Mouse (Mus musculus): ENCODE measurements around the gene Fnbp1l.

The Fnbp1l gene

DNA sequence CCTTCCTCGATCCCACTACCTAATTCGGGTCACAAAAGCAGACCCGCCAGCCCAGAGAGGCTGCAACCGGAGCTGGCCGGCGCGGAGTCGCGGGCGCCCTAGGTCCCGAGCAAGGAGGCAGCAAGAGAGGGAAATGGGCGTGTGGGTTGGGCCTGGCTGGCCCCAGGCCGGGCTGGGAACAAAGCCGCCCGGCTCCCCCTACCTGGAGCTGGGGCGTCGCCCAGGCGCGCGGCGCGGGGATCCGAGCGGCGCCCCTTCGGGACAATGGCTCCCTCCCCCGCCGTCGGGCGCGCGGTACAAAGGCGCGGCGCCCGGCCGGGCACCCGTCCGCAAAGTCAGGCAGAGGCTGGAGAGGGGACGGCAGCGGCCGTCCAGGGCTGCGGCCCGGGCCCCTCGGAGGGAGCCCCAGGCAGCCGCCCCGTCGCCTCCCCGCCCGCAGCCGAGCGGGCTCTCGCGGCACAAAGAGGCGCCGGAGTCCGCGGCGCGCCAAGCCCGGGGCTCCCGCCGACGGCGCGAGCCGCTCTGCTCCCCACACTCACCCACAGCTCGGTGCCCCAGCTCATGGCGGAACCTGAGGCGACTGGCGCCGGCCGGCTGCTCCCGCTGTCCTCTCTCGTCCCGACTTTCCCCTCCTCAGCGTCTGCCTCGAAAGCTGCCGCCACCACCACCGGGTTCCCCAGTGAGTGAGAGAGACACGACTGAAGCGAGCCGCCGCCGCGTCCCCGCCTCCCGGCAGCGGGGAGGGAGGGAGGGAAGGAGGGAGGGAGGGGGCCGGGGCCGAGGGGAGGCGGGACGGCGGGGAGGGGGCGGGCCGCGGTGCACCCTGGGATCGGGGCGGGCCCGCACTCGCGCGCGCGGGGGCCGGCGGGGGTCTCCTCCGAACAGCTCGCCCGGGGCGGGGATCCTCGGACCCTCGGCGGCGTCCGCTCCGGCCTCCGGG is at the start of gene Fnbp1l:
Gene Fnbp1l, minus strand, starts transcription at position 725 of the 940 bp plus-strand sequence.
- DNase-seq (ENCODE audit: low spot score in 2 of 2), result peak; percentile 72 to 74

DNA sequence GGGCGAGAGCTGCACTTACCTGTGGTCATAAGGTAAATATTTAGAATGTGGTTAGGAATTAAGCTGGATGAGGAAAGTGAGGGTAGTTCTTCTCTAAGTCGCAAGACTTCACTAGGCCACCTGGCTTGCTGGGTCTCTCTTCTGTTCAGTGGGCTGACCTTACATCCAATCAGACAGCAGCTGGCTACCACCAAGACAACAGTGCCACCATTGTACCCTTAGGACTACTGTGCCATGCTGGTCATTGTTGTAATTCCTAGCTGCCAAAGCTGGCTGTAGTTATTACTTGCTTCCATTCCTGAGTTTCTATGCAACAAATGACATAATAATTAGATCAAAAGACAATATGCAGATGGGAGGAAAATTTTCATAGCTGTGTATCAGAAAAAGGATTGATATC is 41.3 kb upstream of the Fnbp1l start:
- DNase-seq (ENCODE audit: low spot score in 2 of 2), result no peak

DNA sequence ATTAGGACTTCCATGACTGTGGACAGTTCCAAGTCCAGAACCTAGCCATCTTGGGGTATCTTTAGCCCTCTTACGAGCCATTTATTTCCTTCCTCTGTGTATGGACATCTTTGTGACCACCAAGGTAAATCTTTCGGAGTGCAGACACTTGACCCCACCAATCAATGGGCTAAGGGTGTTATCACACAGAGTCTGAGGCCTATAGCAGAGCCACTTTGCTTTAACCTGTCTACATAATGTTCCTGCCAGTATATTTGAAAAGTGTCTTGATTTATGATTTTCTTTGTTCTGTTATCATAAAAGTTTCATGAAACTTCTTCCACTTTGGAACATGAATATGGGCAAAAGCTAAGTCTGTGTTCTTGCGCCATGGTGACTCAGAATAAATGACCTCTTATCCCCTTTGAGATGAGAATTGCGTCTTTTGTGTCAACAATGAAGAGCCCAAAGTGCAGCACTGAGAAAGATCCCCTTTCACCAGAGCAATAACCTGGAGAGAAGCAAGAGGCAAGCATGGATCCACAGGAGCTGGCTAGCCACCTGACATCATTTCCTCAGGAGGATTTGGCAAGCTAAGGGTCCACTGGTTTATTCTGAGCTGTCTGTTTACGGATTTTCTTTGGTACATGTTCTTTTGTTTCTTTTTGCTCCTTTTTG is 39.9 kb upstream of the Fnbp1l start:
- no peak for DNase-seq (ENCODE audit: low spot score in 2 of 2)

GRCm38 (mm10) chr3:122647195-122647837 is 27.8 kb upstream of the Fnbp1l start:
- DNase-seq (ENCODE audit: low spot score in 2 of 2), result no peak

DNA sequence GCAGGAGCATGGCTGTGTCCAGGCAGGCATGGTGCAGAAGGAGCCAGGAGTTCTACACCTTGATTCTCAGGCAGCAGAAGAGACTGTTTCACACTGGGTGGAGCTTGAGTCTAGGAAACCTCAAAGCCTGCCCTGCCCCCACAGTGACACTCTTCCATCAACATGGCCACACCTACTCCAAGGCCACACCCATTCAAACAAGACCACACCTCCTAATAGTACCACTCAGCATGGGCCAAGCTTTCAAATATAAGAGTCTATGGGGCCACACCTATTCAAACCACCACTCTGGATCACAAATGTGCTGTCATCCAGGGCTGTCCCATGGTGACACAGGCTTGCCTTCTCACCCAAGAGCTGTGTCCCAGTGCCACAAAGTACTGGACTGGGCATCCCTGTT is 20.8 kb upstream of the Fnbp1l start:
- no peak for DNase-seq (ENCODE audit: low spot score in 2 of 2)

GRCm38 (mm10) chr3:122639197-122639475 is 19.6 kb upstream of the Fnbp1l start:
- no peak for DNase-seq (ENCODE audit: low spot score in 2 of 2)

- DNase-seq (ENCODE audit: low spot score in 2 of 2), result peak; percentile 88 to 93
Measured at GRCm38 (mm10) chr3:122638329-122639196, 19.0 kb upstream of the Fnbp1l start.

DNA sequence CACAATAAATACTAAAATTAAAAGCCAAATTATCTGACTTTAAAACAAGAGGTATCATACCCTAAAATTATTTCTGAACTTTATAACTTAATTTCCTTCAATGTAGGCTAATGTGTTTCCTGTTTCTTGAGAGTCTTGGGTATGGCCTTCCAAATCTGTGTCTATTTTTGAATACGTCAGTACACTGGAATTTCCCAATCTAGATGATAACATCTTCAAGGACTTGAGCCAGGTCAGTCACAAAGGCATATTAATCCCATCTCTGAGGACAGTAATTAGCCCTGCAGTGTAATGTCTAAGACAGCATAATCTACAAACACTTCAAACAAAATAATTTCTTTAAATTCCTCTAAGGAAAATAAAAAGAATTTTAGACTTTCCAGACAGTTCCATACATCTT is 17.8 kb upstream of the Fnbp1l start:
- no peak for DNase-seq (ENCODE audit: low spot score in 2 of 2)

- DNase-seq (ENCODE audit: low spot score in 2 of 2), result no peak
Measured at GRCm38 (mm10) chr3:122635246-122635645, 15.7 kb upstream of the Fnbp1l start.

- no peak for DNase-seq (ENCODE audit: low spot score in 2 of 2)
Measured at GRCm38 (mm10) chr3:122629580-122629979, 10.1 kb upstream of the Fnbp1l start.

DNA sequence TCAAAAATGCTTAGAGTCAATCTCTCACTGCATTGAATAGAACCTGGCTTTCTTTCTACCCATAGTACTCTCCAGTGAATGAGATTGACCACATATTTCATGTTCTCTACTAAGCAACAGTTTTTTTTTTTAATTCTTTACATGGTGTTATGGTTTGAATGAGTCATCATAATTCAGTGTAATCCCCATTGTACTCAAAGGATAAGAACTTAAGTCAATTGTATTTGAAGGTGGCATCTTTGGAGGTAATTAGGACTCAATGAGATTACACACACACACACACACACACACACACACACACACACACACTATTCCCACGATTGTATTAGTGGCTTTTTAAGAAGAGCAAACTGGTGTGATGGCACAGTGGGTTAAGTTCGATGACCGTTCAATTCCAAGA is 9.4 kb upstream of the Fnbp1l start:
- DNase-seq (ENCODE audit: low spot score in 2 of 2), result no peak

GRCm38 (mm10) chr3:122628546-122628945 is 9.0 kb upstream of the Fnbp1l start:
- DNase-seq (ENCODE audit: low spot score in 2 of 2), result no peak

DNA sequence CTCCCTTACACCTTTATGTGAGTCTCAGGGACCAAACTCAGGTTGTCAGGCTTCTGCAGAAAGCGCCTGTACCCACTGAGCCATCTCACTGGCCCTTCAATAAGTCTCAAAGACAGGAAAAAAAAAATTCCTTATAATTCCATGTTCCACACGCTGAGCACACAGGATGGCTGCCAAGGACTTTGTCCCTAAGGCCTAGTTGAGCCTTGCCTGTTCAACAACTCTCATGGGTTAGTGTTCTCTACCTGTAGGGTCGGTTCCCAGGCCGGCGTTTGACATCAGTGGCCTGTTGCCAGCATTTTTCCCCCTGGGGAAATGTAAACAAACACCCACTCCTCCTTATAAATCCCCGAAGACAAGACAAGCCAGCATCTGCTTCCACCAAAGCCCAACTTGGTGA is 8.3 kb upstream of the Fnbp1l start:
- no peak for DNase-seq (ENCODE audit: low spot score in 2 of 2)

- no peak for DNase-seq (ENCODE audit: low spot score in 2 of 2)
Measured at GRCm38 (mm10) chr3:122624591-122624990, 5.1 kb upstream of the Fnbp1l start.

GRCm38 (mm10) chr3:122620285-122620931 is 893 bp upstream of the Fnbp1l start:
- peak; percentile 59 to 64 for DNase-seq (ENCODE audit: low spot score in 2 of 2)

- no peak for DNase-seq (ENCODE audit: low spot score in 2 of 2)
Measured at GRCm38 (mm10) chr3:122619931-122620284, 393 bp upstream of the Fnbp1l start.

- peak; percentile 31 to 51 for DNase-seq (ENCODE audit: low spot score in 2 of 2)
Measured at GRCm38 (mm10) chr3:122618402-122618801, 1.1 kb downstream of the Fnbp1l start.

- DNase-seq (ENCODE audit: low spot score in 2 of 2), result no peak
Measured at GRCm38 (mm10) chr3:122617613-122618340, 1.7 kb downstream of the Fnbp1l start.

GRCm38 (mm10) chr3:122612537-122612936 is 7.0 kb downstream of the Fnbp1l start:
- DNase-seq (ENCODE audit: low spot score in 2 of 2), result no peak

GRCm38 (mm10) chr3:122611761-122612160 is 7.8 kb downstream of the Fnbp1l start:
- no peak for DNase-seq (ENCODE audit: low spot score in 2 of 2)

All from urinary bladder, postnatal 36 days (tissue).